Mouse (Mus musculus): ENCODE measurements around the gene Cd200r2. TPM values are rescaled to one million over a fixed set of nuclear protein-coding genes. Genes with fewer than 3 reads are reported as not detected.

The Cd200r2 gene
- total RNA-seq, 2 experiments from 2014 or later, result not detected

Other genes starting within 250 kb of the Cd200r2 start
- gene Nepro, start 142.8 kb upstream of the Cd200r2 start, total RNA-seq (2021), result 1 to 10 TPM; 4.4 to 5.7 TPM
- gene Gtpbp8, start 120.7 kb upstream of the Cd200r2 start, total RNA-seq (2021), result 10 to 100 TPM; 25.6 to 25.9 TPM
- gene Cd200r1, start 101.4 kb upstream of the Cd200r2 start, total RNA-seq (2021), result under 1 TPM; 0.21 to 0.55 TPM
- gene Cd200r4, start 55.4 kb upstream of the Cd200r2 start, total RNA-seq (2021), result not detected
- not detected for gene Cd200r3, start 76.6 kb downstream of the Cd200r2 start, total RNA-seq (2021)
- 10 to 100 TPM in 1 of 2 experiments, 1 to 10 TPM in 1; 9.6 to 11.7 TPM for gene Ccdc80, start 226.3 kb downstream of the Cd200r2 start, total RNA-seq (2021)

Data from left cerebral cortex, postnatal 10 days (tissue).